Mouse (Mus musculus): ENCODE data around the gene Fhit.

Gene Fhit

DNA sequence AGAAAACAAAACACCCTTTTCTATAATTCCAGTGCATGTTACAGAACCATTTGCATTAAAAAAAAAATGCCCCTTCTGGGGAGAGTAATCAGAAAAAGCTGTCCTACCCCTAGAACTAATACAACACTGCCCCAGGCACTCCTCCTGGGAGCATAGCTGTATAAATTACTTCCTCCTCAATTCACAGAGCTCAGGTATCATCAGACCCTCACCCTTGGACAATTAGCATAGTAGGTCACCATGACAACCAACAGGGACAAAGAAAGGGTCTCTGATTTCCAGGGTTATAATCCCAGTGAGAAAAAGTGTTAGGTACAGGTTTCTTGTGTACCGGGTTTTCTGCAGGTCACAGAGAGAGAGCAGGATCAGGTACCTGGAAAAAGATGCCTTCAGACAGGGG is 654.3 kb downstream of the Fhit start:
- no peak for DNase-seq

DNA sequence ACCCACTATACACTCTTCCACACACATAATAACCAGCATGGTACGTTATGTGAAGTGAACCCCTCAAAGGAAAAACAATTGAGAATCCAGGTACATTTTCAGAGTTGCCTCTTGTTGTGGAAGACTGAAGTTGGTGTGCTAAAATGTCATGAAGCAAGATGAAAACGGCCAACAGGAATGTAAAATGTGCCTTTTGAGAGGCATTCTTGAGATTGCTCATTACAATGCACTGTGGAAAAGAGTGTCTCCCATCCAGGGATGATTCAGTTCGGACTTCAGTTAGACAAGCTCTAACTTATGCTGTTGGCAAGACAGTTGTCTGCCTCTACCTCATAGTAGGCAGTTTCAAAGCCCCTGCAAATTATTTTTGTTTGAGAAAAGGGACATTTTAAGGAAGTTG is 676.0 kb downstream of the Fhit start:
- no peak for DNase-seq

DNA sequence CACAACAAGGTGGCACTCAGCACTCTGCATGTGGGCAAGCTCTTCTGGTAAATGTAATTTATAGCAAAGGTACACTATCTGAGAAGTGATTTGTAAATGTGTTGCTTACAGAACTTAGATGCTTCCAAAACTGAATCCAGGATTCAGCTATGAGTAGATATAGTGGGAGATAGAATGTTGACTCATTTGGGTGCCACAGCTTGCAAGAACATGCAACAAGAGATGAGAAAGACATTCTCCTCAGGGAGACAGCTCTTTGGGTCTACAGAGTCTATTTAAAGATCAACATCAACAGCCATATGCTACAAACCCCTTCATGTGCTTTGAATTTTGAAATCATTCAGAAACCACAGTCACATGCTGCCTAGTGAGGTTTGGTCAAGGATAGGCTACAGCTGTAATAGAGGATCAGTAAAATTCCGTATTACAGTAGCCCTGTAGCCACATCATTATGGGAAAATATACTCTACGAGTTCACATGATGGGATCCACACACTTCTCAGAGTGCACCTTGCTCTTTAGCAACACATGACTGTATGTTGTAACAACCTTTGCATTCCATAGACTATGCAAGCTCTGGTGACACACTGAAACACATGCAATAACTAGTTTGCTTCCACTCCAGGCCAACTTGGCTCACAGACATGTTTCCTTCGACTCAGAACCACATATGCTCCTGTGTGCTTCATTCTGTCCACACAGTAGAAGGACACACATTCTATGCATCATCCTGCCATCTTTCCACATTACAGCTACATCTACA is 678.8 kb downstream of the Fhit start:
- DNase-seq: no peak

DNA sequence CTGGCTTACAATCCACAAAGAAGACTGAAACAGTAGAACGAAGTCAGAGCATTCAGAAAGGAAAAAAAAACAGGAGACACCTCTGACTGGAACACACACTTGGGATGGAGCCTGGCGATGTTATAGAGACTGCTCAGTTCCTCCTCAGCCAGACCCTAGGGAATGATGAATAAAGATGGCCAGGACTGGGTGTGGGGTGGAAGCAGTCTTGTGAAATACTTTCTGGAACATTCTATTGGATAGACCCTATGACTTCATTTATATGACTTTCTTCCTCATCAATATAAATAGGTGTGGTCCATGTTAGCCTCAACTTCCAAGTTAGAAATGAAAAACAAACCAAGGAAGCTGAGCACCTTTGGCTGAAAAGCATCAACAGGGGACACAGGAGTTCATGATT is 680.5 kb downstream of the Fhit start:
- no peak for DNase-seq

DNA sequence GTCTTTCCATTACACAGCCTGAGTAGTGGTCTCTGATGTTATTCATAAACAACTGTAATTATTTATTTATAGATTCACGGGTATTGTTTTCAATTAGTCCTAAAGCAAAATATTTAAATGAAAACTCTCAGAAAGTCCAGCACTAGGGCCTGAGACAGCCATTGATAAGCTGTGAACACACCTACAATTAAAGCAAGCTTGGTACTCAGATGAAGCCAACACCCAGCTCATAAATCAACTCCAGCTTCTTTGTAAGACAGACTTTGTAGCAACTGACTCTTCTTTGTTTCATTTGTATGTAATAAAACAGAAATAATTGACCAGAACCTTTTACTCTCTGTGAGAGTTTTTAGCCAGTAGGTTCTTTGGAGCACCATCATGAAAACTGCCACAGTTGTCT is 681.2 kb downstream of the Fhit start:
- DNase-seq: no peak

DNA sequence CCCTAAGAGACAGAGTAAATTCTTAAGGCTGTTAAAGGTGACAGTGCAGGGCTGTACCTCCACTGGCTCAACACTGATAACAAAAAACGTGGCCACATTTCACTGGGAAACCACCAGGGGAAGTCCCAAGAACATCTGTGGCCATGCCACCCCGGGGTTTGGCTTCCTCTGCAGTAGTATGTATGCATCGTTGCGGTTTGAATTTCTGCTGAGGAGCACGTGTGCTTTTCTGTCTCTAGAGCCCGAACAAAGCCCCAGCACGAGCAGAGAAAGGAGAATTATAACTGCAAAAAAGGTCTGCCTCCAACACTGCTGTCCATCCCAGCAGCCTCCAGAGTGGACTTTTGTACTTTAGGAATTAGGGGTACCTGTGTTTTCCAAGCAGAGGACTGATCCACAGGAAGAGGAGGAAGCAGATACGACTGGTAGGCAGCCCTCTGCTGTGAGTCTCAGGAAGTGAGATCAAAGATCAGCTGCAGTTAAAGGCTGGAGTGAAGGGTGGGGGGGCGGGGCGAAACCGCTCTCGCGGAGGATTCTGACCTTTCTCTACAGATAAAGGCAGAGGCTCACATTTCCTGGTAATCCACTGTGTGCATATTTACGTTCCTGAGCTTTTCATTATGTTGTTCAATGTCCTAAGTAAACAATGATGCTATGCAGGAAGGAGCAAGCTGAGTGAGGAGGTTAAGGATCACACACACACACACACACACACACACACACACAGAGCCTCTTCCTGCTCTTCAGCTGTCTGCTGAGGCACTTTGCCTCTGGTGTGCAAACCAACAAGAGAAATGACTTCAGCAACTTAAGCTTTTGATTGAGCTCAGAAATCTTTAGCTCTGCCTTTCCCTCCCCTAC is 708.6 kb downstream of the Fhit start:
- peak; percentile 61 for DNase-seq

DNA sequence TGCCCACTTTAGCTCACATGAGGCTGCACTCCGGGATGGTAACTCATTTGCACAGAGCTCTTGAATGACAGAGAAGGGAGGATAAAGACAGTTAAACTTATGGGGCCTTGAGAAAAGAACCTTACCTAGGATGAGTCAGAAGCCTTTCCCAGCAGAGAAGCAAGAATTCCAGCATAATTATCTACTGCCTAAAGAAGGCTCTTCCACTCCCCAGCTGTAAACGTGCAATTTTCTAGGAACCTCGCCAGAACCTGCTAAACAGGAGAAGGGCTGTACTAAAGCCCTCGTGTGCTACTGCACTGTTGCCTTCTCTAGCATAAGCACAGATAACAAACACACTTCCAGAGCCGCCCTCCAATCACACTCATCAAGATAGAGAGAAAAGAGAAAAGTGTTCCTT is 709.6 kb downstream of the Fhit start:
- no peak for DNase-seq

DNA sequence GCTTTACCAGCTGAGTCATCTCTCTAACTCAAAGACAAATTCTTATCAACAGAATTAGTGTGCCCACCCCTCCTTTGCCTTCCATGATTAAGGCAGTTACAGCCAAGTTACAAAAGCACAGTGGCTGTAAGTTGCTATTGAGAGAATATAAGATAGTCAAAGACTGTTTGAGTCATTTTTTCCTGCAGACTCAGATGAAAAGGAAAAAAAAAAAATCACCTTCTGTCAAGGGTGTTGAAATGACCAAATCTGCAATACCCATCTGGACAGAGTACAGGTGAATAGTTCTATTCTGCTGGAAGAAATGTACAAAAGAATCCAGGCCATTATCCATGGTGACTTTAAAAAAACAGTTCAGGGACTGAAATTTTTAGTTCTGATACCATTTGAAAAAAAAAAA is 716.5 kb downstream of the Fhit start:
- DNase-seq: no peak

DNA sequence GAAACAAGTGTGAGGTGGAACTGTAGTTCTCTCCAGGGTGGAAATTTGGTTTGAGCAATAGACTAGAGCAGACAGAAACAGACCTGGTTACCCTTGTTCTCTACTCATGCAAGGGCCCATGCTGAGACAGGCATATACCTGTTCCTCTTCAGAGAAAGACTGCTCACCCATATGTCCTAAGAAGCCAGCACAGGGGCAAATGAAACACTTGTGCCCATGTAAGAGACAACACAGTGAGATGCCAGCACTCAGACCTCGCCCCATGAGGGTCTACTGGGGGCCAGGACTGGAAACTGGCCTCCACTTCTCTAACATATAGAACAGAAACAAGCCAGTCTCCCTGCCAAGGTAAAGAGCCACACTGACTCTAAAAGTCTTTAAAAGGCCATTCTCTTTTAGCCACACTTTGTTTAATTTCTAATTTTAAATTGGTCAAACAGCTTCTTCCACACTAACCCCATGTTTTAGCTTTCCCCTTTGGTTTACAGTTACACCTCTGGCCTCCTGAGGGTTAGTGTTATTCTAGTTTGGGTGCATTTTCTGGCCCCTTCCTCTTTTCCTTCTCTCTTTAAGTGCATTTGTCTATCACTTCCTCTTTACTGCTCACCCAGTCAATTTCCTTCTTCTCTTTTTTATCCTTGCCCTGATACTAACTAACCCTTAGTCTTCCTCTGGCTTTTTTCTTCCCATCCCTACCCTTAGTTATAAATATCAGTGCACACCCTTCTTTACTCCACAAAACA is 722.7 kb downstream of the Fhit start:
- no peak for DNase-seq

DNA sequence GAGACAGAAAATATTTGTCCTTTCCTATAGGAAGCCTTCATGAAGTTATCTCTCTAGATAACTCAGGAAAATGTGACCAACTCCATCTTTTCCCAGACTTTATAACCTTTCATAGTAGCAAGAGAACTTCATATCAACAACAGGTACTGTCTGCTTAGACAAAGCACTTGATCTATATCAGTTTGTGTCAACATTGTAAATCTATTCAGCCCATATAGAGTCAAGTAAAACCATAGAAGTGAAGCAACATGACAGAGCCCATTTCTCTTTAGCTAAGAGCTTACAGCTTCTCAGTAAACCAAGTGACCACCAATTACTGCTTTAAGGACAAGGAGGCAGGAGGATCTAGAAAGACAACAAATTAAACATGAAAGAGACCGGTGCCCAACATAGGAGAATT is 725.6 kb downstream of the Fhit start:
- no peak for DNase-seq

DNA sequence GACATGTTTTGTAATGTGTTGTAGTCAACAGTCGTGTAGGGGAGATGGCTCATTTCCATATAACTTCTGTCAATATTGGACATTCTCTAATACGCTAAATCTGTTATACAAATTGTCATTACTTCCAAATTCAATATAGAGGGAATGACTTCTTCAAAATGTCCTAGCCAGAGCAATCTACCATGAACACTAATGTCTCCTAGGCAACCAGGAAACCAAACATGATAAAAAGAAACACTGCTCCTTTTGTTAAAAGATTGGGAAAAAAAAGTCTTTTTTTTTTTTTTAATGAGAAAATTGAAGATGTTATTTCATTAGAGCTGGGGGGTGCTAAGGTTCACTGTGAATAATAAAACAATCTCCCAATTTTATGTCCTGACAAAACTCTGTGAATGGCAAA is 729.3 kb downstream of the Fhit start:
- DNase-seq: no peak

DNA sequence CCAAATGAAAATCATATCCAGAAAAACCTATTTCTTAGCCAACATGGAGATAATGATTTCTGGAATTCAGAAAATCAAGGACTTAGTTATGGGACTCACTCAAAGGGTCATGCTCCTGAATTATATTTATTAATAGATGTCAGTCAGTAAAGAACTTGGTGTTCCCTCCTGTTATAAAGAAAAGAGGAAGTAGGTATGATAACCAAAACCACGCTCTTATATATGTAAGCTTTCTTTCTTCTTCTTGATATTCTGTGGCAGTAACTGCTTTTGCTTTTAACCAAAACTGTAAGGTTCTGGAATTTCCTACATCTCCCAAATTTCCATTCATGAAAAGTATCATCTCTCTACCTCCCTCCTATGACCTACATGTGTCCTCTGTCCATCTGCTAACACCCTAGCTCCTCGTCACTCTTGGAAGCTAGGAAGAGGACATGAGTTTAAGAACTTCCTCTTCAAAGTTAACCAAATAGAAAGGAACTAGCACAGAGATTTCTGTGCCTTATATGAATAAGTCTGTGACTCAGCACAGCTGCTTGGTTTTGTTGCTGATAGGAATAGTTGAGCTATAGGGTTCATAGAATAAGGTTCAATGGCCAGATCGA is 731.3 kb downstream of the Fhit start:
- DNase-seq: no peak

DNA sequence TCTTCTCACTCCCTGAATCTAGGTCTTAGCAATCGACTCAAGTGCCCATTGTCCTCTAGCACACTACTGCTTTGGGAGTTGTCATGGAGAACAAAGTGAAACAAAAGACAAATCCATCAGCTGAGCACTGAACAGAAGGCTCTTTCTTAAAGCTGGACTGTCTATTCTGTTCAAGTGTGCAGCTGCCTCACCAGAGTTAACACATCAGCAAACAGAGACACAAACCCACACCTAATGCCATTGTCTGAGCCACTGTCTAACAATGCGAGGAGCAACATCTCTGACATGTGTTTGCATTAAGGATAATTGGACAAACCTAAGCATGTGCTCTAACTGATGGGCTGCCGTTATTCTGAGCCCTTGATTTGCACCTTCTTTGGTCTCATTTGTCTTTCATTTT is 738.3 kb downstream of the Fhit start:
- no peak for DNase-seq

DNA sequence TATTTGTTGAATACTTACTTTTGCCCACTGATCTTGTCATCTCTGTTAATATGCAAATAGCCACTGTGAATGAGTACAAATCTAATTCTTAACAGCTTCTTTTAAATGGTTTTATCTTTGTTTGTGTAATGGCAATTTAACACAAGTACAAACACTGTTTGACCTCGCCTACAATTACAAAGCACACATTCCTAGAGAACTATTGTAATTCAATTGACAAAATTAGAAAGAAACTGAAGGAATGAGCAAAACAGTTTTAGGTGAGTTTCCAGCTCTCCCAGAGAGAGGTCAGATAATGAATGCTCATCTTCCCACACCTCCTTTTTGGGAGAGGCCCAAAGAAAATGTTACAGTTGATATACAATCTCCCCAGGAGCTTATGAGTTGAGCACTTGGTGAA is 739.6 kb downstream of the Fhit start:
- DNase-seq: no peak

DNA sequence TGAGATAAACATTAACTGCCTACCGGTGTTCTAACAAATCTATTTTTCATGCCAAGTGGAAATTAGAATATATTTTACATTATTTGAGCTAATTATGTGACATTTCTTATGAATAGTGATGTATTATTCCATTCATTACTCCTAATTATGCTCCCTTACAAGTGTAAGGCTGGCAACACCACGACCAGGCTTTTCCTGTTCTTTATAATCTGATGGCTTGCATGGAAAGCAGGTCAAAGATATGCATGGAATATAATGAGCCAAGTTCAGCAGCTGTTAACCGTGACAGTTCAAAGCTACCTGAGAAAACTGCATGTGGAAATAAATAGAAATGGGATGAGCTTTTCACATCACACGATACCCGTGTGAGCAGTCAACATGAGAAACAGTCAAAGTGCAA is 746.8 kb downstream of the Fhit start:
- no peak for DNase-seq

DNA sequence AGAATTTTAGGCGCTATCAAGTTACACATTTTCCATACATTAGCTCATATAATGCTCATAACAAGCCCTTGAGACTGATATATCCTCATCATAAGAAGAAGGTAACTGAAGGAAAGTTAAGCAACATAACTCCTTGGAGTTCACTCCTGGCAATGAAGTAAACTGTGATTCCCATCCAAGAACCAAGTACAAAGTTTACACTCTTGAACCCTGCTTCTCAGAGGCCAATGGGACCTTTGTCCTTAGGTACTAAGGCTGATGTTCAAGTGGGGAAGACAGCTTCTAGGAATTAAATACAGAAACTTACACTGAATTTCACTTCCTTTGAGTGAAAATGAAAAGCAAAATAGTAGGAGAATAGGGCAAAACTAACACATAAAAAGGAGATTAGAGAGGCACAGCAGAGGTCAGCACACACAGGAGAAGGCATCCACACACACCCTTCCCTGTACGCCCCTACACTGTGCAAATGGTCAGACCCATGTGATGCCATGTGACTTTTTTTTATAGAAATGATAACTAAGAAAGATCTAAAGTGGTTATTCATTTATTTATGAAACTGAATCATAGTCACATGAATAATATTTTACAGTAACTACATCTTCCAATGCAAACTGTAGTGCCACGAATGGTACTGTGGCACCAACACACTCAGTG is 752.4 kb downstream of the Fhit start:
- DNase-seq: no peak

DNA sequence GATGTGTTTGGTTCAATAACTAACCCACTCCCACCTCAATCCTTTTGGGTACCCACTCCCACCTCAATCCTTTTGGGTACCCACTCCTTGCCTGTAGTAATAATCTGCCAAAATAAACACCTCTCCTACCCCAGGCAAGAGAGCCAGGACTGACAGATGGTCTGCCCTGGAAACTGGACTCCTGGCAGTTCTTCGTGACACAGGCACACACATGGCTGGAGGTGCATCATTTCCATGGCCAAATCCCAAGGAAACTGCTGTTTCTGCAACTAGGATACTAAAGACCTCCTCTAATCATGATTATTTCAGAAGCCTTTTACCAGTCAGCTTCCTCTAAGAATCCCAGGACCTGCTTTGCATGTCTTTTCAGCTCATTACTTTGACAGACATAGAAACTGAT is 756.5 kb downstream of the Fhit start:
- DNase-seq: no peak

DNA sequence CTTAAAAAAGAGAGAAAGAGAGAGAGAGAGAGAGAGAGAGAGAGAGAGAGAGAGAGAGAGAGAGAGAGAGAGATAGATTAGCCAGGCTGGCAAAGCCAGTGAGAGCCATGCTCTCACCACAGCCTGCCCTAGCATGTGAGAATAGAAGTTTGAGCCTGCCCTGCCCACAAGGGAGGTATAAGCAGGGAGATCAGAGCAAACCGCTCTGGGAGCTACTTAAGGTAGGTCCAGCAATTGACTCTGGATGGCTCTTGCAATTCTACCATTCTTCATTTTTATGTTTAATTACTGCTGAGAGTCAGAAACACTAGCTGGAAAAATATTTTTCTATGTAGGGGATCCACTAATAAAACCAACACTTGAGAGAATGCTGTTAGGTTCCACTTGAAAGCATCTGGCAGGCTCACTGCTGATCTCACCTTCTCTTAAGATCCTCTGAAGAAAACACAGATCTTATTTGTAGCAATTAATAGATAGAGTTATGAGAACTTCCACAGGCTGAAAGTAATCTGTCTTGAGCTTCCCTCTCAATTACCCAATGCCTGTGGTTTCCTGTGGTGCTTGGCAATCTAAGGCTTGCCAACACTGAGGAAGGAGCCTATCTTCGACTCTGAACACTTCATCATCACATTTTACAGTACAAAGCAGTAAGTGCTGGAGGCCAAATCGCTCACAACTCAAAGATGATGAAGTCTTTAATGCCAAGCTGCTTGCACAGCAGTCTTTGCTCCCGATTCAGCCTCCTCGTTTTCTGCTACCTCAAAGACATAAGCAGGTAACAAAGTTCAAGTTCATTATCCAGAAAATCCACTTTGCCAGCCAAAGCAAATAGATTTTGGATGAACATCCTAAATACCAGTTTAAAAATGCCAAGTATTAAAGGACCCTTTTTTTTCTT is 793.8 kb downstream of the Fhit start:
- no peak for DNase-seq

DNA sequence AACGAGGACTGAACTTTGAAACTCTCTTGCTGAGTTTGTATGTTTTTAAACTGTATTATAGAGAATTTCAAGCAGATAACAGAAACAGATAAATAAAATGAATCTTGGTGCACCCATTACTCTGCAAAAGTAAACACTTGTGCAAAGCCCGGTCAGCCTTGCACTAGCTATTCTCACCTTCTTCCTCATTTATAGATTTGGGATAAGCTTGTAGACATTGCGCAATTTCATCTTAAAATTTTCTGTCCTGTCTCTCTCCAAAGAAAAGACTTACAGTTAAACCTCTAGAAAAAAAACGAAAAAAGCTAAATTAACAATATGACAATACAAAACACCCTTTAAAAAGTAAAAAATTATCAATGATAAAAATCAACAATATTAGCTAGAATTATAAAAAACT is 795.0 kb downstream of the Fhit start:
- no peak for DNase-seq

DNA sequence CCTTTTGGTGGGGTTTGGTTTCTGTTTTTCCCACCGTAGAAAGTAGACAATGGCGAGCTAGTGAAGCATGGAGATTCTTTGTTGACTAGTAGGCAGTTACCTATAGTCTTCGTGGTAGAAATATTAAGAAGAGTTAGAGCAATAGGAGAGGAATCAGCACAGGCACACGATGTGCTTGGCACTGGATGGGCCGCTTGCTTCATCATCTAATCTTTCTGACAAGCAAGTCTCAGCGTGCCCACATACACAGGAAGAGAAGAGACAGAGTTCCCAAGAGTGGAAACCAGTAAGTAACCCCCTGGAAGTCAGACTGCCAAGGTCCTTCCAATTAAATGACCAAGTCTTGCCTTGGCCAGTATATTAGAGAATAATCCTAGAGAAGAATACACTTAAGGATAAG is 797.6 kb downstream of the Fhit start:
- no peak for DNase-seq

DNA sequence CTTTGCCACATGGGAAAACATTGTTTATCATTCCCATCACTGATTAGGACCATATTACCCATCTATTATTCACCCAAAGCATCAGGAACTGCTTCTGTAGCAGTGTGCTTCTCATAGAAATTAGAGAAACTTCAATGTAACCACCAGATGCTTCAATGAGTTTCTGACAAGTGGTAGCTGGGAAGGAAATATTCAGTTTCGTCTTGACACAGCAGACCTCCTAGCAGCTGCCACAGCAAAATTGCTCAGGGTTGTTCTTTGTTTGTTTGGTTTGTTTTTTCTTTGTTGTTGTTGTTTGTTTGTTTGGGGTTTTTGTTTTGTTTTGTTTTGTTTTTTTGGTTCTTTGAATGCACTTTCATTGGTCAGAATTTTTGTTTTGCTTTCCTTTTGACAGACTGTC is 798.5 kb downstream of the Fhit start:
- no peak for DNase-seq

DNA sequence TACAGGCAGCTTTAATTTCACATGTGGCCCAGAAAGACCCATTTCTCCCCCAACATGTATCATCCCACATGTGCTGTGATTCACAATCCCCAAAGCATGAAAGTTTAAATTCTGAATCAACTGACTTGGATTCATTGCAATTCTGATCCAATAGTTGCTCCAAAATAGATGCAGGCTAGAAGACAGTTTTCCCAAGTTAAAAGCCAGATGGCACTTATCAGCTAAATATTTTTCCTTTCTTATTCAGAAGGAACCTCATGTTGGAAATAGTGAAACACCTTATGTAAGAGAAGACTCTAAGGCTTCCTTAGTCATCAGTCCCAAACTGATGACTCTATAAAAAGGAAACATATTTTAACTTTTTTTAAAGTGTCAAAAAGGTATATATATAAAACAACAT is 815.9 kb downstream of the Fhit start:
- no peak for DNase-seq

Data from kidney, postnatal 10 days (tissue).